Mouse (Mus musculus): ENCODE measurements around the gene Cela1. TPM values are rescaled to one million over a fixed set of nuclear protein-coding genes. Genes with fewer than 3 reads are reported as not detected.

The Cela1 gene
- total RNA-seq, 2 experiments from 2014 or later: 0.70 to 0.74 TPM

DNA sequence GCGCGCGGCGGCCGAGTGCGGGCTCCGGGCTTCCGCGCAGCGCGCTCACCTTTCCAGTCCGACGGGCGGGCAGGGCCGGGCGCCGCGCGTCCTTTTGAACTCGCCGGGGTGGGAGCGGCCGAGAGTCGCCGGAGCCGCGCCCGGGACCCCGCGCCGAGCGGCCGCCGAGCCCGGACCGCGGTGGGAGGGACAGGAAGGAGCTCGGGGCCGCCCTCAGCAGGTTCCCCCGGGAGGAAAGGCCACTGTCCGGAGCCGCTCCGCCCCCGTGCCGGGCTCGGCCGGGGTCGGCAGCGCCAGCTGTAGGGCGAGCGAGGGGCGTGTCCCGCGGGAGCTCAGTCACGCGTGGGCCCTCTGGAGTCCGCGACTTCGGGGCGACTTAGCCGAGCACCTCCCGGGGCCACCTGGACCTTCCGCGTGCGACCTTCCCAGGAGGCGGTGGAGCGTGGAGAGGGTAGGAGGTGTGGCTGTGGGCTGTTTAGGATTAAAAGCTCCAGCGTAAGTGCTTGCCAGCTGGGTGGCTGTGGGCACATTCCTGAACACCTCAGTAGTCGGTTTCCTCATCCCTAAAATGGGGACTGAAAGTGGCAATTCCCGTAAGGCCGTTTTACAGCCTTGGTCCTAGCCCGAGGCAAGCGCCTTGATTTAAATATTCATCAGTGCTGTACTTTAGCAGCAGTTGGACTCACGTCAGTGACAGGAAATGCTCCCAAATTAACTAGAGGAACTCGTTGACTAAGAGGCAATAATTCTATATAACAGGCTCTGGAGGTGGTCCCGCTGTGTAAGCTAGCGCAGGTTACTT lies 50.8 kb downstream of the Cela1 start, which contains the start of gene Smagp:
TSS of gene Smagp (minus strand) at position 241 of the 802 bp plus-strand sequence.
- peak in 1 of 2 experiments; percentile 30 for DNase-seq (ENCODE audit: low spot score in 2 of 2)

GRCm38 (mm10) chr15:100635851-100636645 lies 51.7 kb downstream of the Cela1 start:
- DNase-seq (ENCODE audit: low spot score in 2 of 2): no peak

DNA sequence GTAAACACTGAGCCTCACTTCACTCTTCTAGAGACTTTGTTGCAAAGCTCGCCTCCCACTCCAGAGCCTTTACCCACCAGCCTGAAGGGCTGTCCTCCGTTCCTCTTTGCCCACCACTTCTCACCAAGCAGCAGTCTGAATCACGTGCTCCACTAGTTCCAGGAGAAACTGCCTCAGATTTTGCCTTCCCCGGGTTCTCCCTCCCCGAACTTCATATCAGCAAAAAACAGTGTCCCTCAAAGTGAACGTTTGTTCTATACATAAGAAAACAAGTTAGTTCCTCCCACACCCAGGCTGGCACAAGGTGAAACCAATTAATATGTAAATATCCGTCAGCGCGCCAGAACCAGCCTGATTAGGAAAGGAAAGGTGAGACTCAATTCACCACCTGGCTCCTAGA lies 52.5 kb downstream of the Cela1 start:
- no peak for DNase-seq (ENCODE audit: low spot score in 2 of 2)

DNA sequence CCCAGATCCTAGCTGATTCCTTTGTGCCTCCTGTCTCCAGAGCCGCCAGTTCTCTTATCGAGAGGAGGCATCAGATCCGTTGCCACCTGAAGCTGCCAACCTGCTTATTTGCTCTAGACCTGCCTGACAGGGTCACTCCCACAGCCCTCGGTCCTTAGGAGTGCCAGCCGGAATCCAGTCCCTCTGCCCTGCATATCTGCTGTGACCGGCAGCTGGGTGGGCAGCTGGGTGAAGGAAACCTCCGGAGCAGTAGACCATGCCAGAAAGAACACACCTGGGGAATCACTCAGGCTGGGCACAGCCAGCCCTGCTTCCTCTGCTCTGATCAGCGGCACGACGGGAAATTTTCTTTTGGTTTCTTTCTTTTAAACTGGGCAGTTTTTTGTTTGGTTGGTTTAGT lies 54.4 kb downstream of the Cela1 start:
- no peak for DNase-seq (ENCODE audit: low spot score in 2 of 2)

DNA sequence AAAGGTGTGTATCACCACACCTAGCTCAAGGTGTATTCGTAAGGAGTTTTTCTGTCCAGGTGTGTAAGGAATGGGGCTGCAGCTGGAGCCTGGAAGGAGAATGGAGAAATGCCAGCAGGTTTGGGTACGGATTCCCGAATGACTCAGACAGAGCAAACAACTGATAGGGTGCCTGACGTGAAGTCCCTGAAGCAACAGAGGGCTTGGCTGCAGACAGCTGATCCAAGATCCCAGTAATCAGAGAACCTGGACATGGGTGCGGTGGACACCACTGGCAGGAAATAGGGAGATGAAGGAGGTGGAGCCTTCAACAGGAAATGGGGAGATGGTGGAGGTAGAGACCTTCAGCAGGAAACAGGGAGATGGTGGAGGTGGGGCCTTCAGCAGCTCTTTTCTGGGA lies 55.4 kb downstream of the Cela1 start:
- no peak for DNase-seq (ENCODE audit: low spot score in 2 of 2)

- DNase-seq (ENCODE audit: low spot score in 2 of 2): no peak
Observed at GRCm38 (mm10) chr15:100631454-100632170, 56.1 kb downstream of the Cela1 start.

DNA sequence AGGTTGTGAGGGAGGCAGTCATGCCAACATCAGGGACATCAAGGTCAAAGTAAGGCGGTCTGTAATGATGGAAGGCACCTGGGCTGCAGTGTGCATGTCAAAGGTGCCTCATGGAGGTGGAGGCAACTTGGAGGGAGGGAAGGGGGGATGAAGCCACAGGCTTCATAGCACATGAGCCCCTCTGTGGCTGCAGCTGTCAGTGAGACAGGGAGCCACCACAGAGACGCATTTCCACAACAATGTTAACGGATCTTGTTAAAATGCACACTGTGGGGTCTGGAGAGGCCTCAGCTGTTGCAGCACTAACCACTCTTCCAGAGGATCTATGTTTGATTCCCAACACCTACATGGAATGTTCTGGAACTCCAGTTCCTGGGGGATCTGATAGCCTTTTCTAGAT lies 57.6 kb downstream of the Cela1 start:
- DNase-seq (ENCODE audit: low spot score in 2 of 2): no peak

- no peak for DNase-seq (ENCODE audit: low spot score in 2 of 2)
Observed at GRCm38 (mm10) chr15:100628797-100629196, 58.9 kb downstream of the Cela1 start.

- DNase-seq (ENCODE audit: low spot score in 2 of 2): no peak
Observed at GRCm38 (mm10) chr15:100627774-100628370, 59.8 kb downstream of the Cela1 start.

DNA sequence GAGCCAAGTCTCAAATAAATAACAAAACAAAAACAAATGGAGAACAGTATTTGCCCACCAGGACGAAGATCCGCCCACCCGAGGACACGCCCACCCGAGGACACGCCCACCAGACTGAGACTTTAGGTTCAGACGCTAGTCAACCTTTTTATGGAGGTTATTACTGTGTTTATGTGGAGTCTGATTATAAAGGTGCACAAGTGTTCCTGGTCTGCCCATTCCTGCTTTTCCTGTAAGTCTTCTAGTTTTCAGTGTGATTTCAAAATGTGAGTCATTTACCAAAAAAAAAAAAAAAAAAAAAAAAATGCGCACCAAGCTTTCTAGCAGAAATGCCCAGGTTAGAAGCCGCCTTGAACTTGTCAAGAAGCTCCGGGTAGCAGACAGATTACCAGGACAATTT lies 60.4 kb downstream of the Cela1 start:
- DNase-seq (ENCODE audit: low spot score in 2 of 2): no peak

DNA sequence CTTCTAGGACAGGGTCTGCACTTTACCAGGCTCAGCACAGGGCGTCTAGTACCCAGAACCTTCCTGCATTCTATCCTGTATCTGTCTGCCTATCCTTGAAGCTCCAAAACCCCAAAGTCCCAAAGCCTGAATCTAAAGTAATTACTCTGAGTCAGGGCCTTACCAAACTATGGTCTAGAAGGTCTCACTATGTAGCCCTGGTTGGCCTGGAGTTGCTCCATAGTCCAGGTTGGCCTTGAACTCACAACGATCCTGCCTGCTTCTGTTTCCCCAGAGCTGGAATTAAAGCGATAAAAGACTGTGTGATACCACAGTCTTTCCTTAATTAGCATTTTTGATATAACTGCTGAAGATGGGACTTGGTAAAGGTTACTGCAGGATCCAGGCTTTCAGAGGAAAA lies 63.3 kb downstream of the Cela1 start:
- DNase-seq (ENCODE audit: low spot score in 2 of 2): no peak

Small RNA genes lying within 50 kb of the gene (microRNA-seq; reads per million reads assigned to microRNA genes)
- not detected for gene Mir6961

Other genes with a start within 250 kb of the Cela1 start
- 10 to 100 TPM; 20.9 to 24.1 TPM for gene Letmd1, start 218.9 kb downstream of the Cela1 start, total RNA-seq (2021)
- 1 to 10 TPM; 5.7 to 5.9 TPM for gene Csrnp2, start 192.4 kb downstream of the Cela1 start, total RNA-seq (2021)
- gene Tfcp2, start 135.9 kb downstream of the Cela1 start, total RNA-seq (2021): 10 to 100 TPM; 20.4 to 23.9 TPM
- gene Pou6f1, start 87.9 kb downstream of the Cela1 start, total RNA-seq (2021): 10 to 100 TPM; 15.2 TPM
- gene Dazap2, start 72.6 kb downstream of the Cela1 start, total RNA-seq (2021): 10 to 100 TPM; 69.7 to 83.6 TPM
- 10 to 100 TPM in 1 of 2 experiments, 1 to 10 TPM in 1; 9.1 to 12.3 TPM for gene Smagp, start 51.0 kb downstream of the Cela1 start, total RNA-seq (2021)
- gene Bin2, start 18.4 kb downstream of the Cela1 start, total RNA-seq (2021): 1 to 10 TPM; 1.6 to 2.3 TPM
- under 1 TPM; 0.80 to 0.96 TPM for gene Galnt6, start 41.5 kb upstream of the Cela1 start, total RNA-seq (2021)
- 1 to 10 TPM; 1.5 to 2.3 TPM for gene Slc4a8, start 73.8 kb upstream of the Cela1 start, total RNA-seq (2021)
- gene Scn8a, start 181.9 kb upstream of the Cela1 start, total RNA-seq (2021): 1 to 10 TPM; 1.2 to 1.9 TPM